23 mouse cellular contexts compared by ENCODE assay signal in genomic region chr11:115344967-115345366, GRCm38 (mm10). TPM values are rescaled to one million over a fixed set of nuclear protein-coding genes. Genes with fewer than 3 reads are reported as not detected.
DNase-seq lines count a peak whose midpoint lies in the region; ATAC-seq and TF ChIP-seq lines count a peak whose summit lies in the region.
"Had no signal": no experiment of that assay in that cellular context is flagged by ENCODE, and none has a peak within 500 bp of the region (broad histone marks: within the 10 kb centered on the region; RNA-seq: fewer than 3 reads in every experiment).

No protein-coding gene starts in this region.

- TF ChIP-seq CTCF in testis, adult 2 months (IDR thresholded peaks at IDR 0.05; ENCODE audit: control insufficient read depth, insufficient read depth, insufficient replicate concordance, low read depth, low read length) = no peak
- no peak for TF ChIP-seq CTCF in E14TG2a.4 (conservative IDR thresholded peaks at IDR 0.05; ENCODE audit: low read length)

- H3K36me3 ChIP-seq in testis, adult 2 months (ENCODE audit: control insufficient read depth, insufficient read depth, low read length) = no peaks in the 10 kb centered on the region
- H3K36me3 ChIP-seq in E14TG2a.4 (ENCODE audit: insufficient read depth, low read length) = no peaks in the 10 kb centered on the region
- H3K36me3 ChIP-seq: heart, embryonic 13.5 days had no signal

- no peaks in the 10 kb centered on the region for H3K27me3 ChIP-seq in testis, adult 2 months (ENCODE audit: control insufficient read depth, insufficient read depth, low read length)
- H3K27me3 ChIP-seq in E14TG2a.4 (ENCODE audit: insufficient read depth, low read length) = peaks cover 75% of the 10 kb centered on the region

- no peak for TF ChIP-seq POLR2A in testis, adult 2 months (IDR thresholded peaks at IDR 0.05; ENCODE audit: control insufficient read depth, low read depth, low read length)

- peaks cover 4% of the 10 kb centered on the region for H3K4me1 ChIP-seq in testis, adult 2 months (ENCODE audit: control insufficient read depth, insufficient read depth, low read length)
- H3K4me1 ChIP-seq in E14TG2a.4 (replicated peaks; ENCODE audit: low read depth, low read length) = peaks cover 47% of the 10 kb centered on the region
- H3K4me1 ChIP-seq: heart, embryonic 13.5 days; neural tube, embryonic 13.5 days had no signal

- peak overlapping the region; percentile 64 for H3K4me3 ChIP-seq in testis, adult 2 months (ENCODE audit: control insufficient read depth, low read depth, low read length)
- peak overlapping the region; percentile 68 for H3K4me3 ChIP-seq in E14TG2a.4 (replicated peaks; ENCODE audit: low read length)
- H3K4me3 ChIP-seq: heart, embryonic 13.5 days; neural tube, embryonic 13.5 days had no signal

- DNase-seq in testis, postnatal 14 days (ENCODE audit: low spot score) = no peak
- no peak for DNase-seq in frontal cortex, postnatal 10 days (ENCODE audit: low spot score in 2 of 2)
- no peak for DNase-seq in urinary bladder, postnatal 36 days (ENCODE audit: low spot score in 2 of 2)
- DNase-seq: adrenal gland, postnatal 36 days; cerebellum, adult 8-10 months; heart, adult 11 months; heart, postnatal 4 days; kidney, adult 11 months; liver, postnatal 0 days; lung, postnatal 36 days had no signal

- H3K27ac ChIP-seq in testis, adult 2 months (ENCODE audit: control insufficient read depth, insufficient read depth, low read depth, low read length) = no peak overlapping the region
- H3K27ac ChIP-seq: heart, embryonic 13.5 days; kidney, postnatal 0 days; neural tube, embryonic 13.5 days had no signal

- no peaks in the 10 kb centered on the region for H3K9me3 ChIP-seq in E14TG2a.4 (ENCODE audit: low read length)
- H3K9me3 ChIP-seq: heart, embryonic 13.5 days; neural tube, embryonic 13.5 days had no signal

- peak; percentile 68; the same call in 1 of the 2 replicates for ATAC-seq in common myeloid progenitor, adult 5-6 weeks (replicated peaks; ENCODE audit: low read depth, poor library complexity, severe bottlenecking)
- ATAC-seq in megakaryocyte progenitor cell, adult 5-6 weeks (replicated peaks; ENCODE audit: poor library complexity) = peak; percentile 88
- ATAC-seq: hindbrain, embryonic 16.5 days; liver, postnatal 0 days; Patski had no signal

RNA-seq across cellular contexts. Expression of gene Otop3, which starts 10.4 kb away (rescaled TPM):
- polyA plus RNA-seq in testis, adult 2 months (2012; rRNA removed) = 0.17 and 0.40 TPM in 2 replicates
- total RNA-seq in common myeloid progenitor, adult 5-6 weeks (2017) = not detected in 2 replicates
- total RNA-seq in megakaryocyte progenitor cell, adult 5-6 weeks (2015) = not detected in 2 replicates
- total RNA-seq in megakaryocyte progenitor cell, adult 5-6 weeks (2017) = not detected in 2 replicates
- total RNA-seq: adrenal gland, postnatal 36 days; heart, postnatal 4 days; monocyte, adult 5-6 weeks had no signal
- polyA plus RNA-seq: forebrain, embryonic 11.5 days; heart, embryonic 13.5 days; kidney, postnatal 0 days; limb, embryonic 14.5 days; liver, postnatal 0 days; Patski had no signal

RNA-seq across cellular contexts. Expression of gene Hid1, which starts 22.6 kb away (rescaled TPM):
- polyA plus RNA-seq in testis, adult 2 months (2012; rRNA removed) = 1.2 and 1.7 TPM in 2 replicates
- 1.9 TPM in 1 of 2 replicates, not detected in the other for total RNA-seq in common myeloid progenitor, adult 5-6 weeks (2017)
- total RNA-seq in megakaryocyte progenitor cell, adult 5-6 weeks (2015) = 0.52 and 0.81 TPM in 2 replicates
- 0.10 TPM in 1 of 2 replicates, not detected in the other for total RNA-seq in megakaryocyte progenitor cell, adult 5-6 weeks (2017)

RNA-seq across cellular contexts. Expression of gene Ush1g, which starts 23.1 kb away (rescaled TPM):
- 3.7 and 4.1 TPM in 2 replicates for polyA plus RNA-seq in testis, adult 2 months (2012; rRNA removed)
- total RNA-seq in common myeloid progenitor, adult 5-6 weeks (2017) = not detected in 2 replicates
- not detected in 2 replicates for total RNA-seq in megakaryocyte progenitor cell, adult 5-6 weeks (2015)
- not detected in 2 replicates for total RNA-seq in megakaryocyte progenitor cell, adult 5-6 weeks (2017)
- total RNA-seq: monocyte, adult 5-6 weeks had no signal
- polyA plus RNA-seq: forebrain, embryonic 11.5 days; kidney, postnatal 0 days; limb, embryonic 14.5 days had no signal

RNA-seq across cellular contexts. Expression of gene Cdr2l, which starts 36.7 kb away (rescaled TPM):
- polyA plus RNA-seq in testis, adult 2 months (2012; rRNA removed) = 5.2 TPM in 2 replicates
- 0.18 TPM in 1 of 2 replicates, not detected in the other for total RNA-seq in common myeloid progenitor, adult 5-6 weeks (2017)
- total RNA-seq in megakaryocyte progenitor cell, adult 5-6 weeks (2015) = 0.20 and 0.42 TPM in 2 replicates
- total RNA-seq in megakaryocyte progenitor cell, adult 5-6 weeks (2017) = 0.08 and 0.34 TPM in 2 replicates
- total RNA-seq: monocyte, adult 5-6 weeks had no signal

RNA-seq across cellular contexts. Expression of gene Otop2, which starts 38.0 kb away (rescaled TPM):
- 8.5 and 8.9 TPM in 2 replicates for polyA plus RNA-seq in testis, adult 2 months (2012; rRNA removed)
- total RNA-seq in common myeloid progenitor, adult 5-6 weeks (2017) = not detected in 2 replicates
- total RNA-seq in megakaryocyte progenitor cell, adult 5-6 weeks (2015) = not detected in 2 replicates
- not detected in 2 replicates for total RNA-seq in megakaryocyte progenitor cell, adult 5-6 weeks (2017)
- total RNA-seq: adrenal gland, postnatal 36 days; heart, postnatal 4 days; monocyte, adult 5-6 weeks had no signal
- polyA plus RNA-seq: forebrain, embryonic 11.5 days; heart, embryonic 13.5 days; kidney, postnatal 0 days; liver, postnatal 0 days; midbrain, embryonic 11.5 days; neural tube, embryonic 13.5 days; Patski had no signal
